Mouse (Mus musculus): ENCODE measurements at regions not wholly inside any gene's neighbourhood (a gene's known extent, or its start where the extent isn't known, plus 50 kb on each side); places are given as distances from the start of the nearest gene placed in this dataset.

GRCm38 (mm10) chr11:114296816-114297334, 230.0 kb upstream of the Sdk2 start:
- TF ChIP-seq CTCF (IDR thresholded peaks at IDR 0.05; ENCODE audit: low read depth, low read length) (no peak), GATA2 (IDR thresholded peaks at IDR 0.05; ENCODE audit: borderline replicate concordance, low read depth, low read length) (no peak), POLR2AphosphoS5 (IDR thresholded peaks at IDR 0.05; ENCODE audit: insufficient replicate concordance, low read depth, low read length) (no peak), GATA1 (IDR thresholded peaks at IDR 0.05; ENCODE audit: borderline replicate concordance, low read length) (no peak)

All from G1E (cell line).